Mouse (Mus musculus) forebrain, postnatal 0 days (tissue): ENCODE measurements at regions not wholly inside any gene's neighbourhood (a gene's known extent, or its start where the extent isn't known, plus 50 kb on each side); places are given as distances from the start of the nearest gene placed in this dataset.

Source experiments
- ATAC-seq: fragments of 200-750 bp; cut with Nextera tagmentation; 2 replicates; pipeline ENCODE4 v1.8.0; 2017; ENCODE audit warnings: mild to moderate bottlenecking, moderate library complexity
- DNase-seq: peaks from one replicate; pipeline ENCODE4 v3.0.0-alpha.2; 2015
- H3K27ac ChIP-seq: fragments of 300-500 bp; sonication (generic); 2 replicates; pipeline ENCODE4 v1.5.1; 2014; ENCODE audit warnings: low read depth, mild to moderate bottlenecking, antibody characterized with exemption, low read length, moderate library complexity, mixed read lengths
- H3K27me3 ChIP-seq: fragments of 300-500 bp; sonication (generic); 2 replicates; pipeline ENCODE4 v1.6.1; 2014; ENCODE audit warnings: mild to moderate bottlenecking, low read length, mixed read lengths; ENCODE audit not compliant: insufficient read depth
- H3K36me3 ChIP-seq: fragments of 300-500 bp; sonication (generic); 2 replicates; pipeline ENCODE4 v1.6.1; 2014; ENCODE audit warnings: mild to moderate bottlenecking, moderate library complexity; ENCODE audit not compliant: insufficient read depth
- H3K4me1 ChIP-seq: fragments of 300-500 bp; sonication (generic); 2 replicates; pipeline ENCODE4 v1.6.1; 2014; ENCODE audit warnings: antibody characterized with exemption; ENCODE audit not compliant: insufficient read depth
- H3K4me2 ChIP-seq: fragments of 300-500 bp; sonication (generic); 2 replicates; pipeline ENCODE4 v1.6.1; 2014; ENCODE audit warnings: low read depth, mild to moderate bottlenecking, moderate library complexity
- H3K4me3 ChIP-seq: fragments of 300-500 bp; sonication (generic); 2 replicates; pipeline ENCODE4 v1.5.1; 2014; ENCODE audit warnings: low read depth, low read length, mixed read lengths
- H3K9ac ChIP-seq: fragments of 300-500 bp; sonication (generic); 2 replicates; pipeline ENCODE4 v1.6.1; 2014; ENCODE audit warnings: mild to moderate bottlenecking
- H3K9me3 ChIP-seq: fragments of 300-500 bp; sonication (generic); 2 replicates; pipeline ENCODE4 v1.6.1; 2016; ENCODE audit warnings: low read length
- CTCF ChIP-seq: sonication (generic); IDR thresholded peaks from 2 replicates; pipeline ENCODE4 v1.5.1; 2016; ENCODE audit warnings: antibody characterized with exemption, control low read depth, low read depth
- WGBS: fragments of 180-500 bp; shearing (Covaris S2); extraction: QIAGEN DNeasy Blood & Tissue Kit; methylation state at CpG from one replicate; pipeline ENCODE4 v1.1.7; 2014; 5-methylcytosine and 5-hydroxymethylcytosine counted together

- Histone ChIP-seq H3K9ac (no peak overlapping the region), H3K4me1 (no peaks in the 10 kb centered on the region), H3K36me3 (no peaks in the 10 kb centered on the region), H3K4me2 (no peak overlapping the region), H3K27me3 (no peaks in the 10 kb centered on the region), H3K4me3 (no peak overlapping the region), H3K9me3 (no peaks in the 10 kb centered on the region), H3K27ac (no peak overlapping the region)
- 58% methylated on average over 6 of the region's 6 CpGs for WGBS
- DNase-seq (no peak), ATAC-seq (no peak)
- no peak for TF ChIP-seq CTCF
Observed at GRCm38 (mm10) chr3:49504581-49504980, 252.5 kb downstream of the Pcdh18 start.

GRCm38 (mm10) chr3:49502351-49502750 is 254.8 kb downstream of the Pcdh18 start:
- no peak overlapping the region for H3K4me3 ChIP-seq
- H3K27ac ChIP-seq = no peak overlapping the region
- H3K36me3 ChIP-seq = no peaks in the 10 kb centered on the region
- DNase-seq (no peak), ATAC-seq (no peak)
- no peak overlapping the region for H3K9ac ChIP-seq
- no peak for TF ChIP-seq CTCF
- WGBS = 82% methylated on average over 4 of the region's 4 CpGs
- H3K4me1 ChIP-seq = no peaks in the 10 kb centered on the region
- no peaks in the 10 kb centered on the region for H3K27me3 ChIP-seq
- H3K4me2 ChIP-seq = no peak overlapping the region
- no peaks in the 10 kb centered on the region for H3K9me3 ChIP-seq

DNA sequence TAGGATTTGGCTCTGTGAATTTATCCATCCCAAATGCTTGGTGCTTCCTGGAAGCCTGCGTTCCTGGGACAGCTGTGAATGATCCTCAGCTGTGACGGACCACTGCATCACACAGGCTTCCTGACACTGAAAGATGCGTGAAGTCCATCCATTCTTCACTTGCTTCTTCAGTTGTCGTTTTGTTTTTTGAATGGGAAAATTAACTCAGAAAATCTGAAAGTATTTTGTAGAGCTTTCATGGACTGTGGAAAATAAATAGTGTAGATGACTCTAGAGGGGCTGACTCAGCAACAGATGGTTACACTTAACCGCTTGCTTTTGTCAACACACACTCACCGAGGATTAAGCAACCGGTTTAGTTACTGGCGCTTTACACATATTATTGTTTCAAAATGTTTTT is 272.0 kb downstream of the Pcdh18 start:
- no peak overlapping the region for H3K4me3 ChIP-seq
- no peak for TF ChIP-seq CTCF
- H3K9ac ChIP-seq = no peak overlapping the region
- no peaks in the 10 kb centered on the region for H3K4me1 ChIP-seq
- ATAC-seq (no peak), DNase-seq (no peak)
- no peaks in the 10 kb centered on the region for H3K9me3 ChIP-seq
- no peaks in the 10 kb centered on the region for H3K36me3 ChIP-seq
- no peaks in the 10 kb centered on the region for H3K27me3 ChIP-seq
- H3K4me2 ChIP-seq = no peak overlapping the region
- H3K27ac ChIP-seq = no peak overlapping the region
- WGBS = 78% methylated on average over 8 of the region's 8 CpGs
